Mouse (Mus musculus): ENCODE results near the gene Dab2ip.

Dab2ip gene

DNA sequence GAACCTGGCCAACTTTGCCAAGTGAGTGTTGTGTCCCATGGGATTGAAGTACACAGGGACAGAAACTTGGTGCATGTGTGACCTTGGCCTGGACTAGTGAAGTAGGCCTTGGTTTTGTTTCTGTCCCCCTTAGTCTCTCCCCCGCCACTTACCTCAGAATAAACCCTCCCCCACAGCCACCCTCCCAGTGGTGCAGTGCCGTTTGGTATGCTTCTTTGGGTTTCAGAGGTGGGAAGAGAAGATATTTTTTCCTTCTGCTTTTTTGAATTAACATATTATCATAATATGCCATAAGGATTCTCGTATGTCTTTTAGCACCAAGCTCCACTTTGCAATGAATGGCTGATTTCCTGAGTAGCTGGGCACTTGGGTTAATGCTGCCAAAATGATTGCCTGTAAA lies 157.4 kb downstream of the Dab2ip start:
- peak; percentile 62 for DNase-seq (ENCODE audit: low read depth, low spot score)

DNA sequence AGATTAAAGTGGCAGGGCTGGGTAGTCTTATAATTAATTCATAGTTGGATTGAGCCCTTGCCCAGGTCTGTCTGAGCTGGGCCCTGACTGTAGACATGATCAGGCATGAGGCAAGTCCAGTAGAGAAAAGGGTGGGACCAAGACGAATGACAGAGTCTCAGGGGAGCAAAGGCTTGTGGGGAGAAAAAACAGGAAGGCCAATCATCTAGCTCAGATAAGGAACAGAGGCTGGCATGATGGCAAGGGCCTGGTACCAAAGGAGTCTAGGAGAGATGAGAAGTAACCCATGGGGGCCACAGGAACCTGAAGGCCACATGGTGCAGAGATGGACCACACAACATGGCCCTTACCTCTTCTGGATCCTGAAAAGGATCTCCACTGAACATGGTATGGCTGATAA lies 158.1 kb downstream of the Dab2ip start:
- DNase-seq (ENCODE audit: low read depth, low spot score), result no peak

DNA sequence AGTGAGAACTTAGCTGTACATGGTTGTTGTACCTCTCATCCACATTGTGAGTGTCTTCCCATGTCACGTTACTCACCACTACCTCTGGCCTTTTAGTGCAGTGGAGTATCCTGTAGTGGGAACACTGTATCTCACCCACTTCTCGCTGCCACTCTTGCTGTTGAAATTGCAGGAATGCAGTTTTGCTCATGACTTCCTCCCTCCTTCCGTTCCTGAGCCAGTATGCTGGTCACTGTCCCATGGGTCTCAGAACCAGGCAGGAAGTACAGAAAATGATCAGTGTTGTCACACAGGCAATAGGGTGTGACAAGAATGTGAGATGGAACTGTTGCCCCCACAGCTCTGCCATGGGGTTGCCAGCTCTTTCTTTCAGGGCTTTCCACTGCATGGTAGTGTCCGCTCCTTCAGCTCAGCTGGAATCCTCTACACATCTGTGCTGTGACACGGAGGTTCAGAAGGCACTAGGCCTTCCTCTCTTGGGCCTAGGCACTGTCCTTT lies 160.0 kb downstream of the Dab2ip start:
- no peak for DNase-seq (ENCODE audit: low read depth, low spot score)

DNA sequence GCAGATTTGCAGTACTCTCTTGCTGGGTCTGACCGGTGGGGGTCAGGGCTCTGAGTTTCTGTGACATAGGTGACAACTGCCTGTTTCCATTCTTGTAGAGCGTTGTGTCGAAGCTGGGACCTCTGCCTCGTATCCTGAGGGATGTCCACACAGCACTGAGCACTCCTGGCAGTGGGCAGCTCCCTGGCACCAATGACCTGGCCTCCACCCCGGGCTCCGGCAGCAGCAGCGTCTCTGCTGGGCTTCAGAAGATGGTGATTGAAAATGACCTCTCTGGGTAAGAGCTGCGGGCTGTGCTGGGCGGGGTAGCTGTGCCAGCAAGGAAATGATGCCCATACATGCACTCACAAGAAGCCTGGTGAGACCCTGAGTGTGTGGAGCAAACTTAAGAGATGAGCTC lies 160.6 kb downstream of the Dab2ip start:
- DNase-seq (ENCODE audit: low read depth, low spot score), result no peak

DNA sequence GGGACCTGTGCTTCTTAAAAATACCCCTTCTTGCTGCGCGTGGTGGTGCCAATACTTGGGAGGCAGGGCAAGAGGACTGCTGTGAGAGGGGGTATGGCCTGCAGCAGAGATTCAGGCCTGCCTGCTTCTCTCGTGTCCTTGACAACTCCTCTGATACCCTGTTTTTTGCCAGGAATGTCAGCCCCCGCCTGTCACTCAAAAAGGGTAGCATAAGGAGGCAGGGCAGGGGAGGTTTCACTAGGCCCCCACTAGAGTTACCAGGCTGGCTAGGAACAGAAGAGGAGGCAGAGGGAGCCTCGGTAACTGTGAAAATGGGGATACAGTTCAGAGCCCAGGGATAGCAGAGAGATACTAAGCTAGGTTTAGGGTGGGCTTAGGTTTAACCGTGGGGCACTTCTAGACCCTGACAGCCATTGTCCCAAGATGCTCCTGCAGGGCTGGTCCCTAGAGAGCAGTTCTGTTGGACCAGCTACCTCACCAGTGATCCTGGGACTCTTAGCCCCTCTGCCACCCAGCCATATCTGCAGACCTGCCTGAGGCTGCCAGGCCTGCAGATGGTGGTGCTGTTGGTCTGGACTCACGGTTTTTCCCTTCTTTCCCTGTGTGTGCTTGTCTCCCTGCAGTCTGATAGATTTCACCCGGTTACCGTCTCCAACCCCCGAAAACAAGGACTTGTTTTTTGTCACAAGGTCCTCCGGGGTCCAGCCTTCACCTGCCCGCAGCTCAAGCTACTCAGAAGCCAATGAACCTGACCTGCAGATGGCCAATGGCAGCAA lies 161.4 kb downstream of the Dab2ip start:
- no peak for DNase-seq (ENCODE audit: low read depth, low spot score)

DNA sequence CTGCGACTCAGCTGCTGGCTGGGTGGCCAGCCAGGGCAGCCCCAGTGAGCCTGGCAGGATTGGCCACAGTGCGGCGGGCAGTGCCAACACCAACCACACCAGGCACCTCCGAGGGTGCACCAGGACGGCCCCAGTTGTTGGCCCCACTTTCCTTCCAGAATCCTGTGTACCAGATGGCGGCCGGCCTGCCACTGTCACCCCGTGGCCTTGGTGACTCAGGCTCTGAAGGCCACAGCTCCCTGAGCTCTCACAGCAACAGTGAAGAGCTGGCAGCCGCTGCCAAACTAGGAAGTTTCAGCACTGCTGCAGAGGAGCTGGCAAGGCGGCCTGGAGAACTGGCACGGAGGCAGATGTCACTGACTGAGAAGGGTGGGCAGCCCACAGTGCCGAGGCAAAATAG lies 162.0 kb downstream of the Dab2ip start:
- DNase-seq (ENCODE audit: low read depth, low spot score), result no peak

DNA sequence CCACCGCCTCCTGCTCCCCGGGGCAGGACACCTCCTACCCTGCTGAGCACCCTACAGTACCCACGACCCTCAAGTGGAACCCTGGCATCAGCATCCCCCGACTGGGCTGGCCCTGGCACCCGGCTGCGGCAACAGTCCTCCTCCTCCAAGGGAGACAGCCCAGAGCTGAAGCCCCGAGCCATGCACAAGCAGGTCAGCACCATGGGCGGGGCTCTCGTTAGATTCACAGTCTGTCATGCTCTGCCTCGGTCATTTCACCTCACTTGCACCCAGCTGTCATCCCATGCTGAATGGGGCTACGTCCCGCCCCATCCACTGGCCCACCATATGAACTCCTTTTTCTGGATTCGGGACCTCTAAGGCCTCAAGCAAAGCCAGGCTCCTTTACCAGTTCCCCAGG lies 162.5 kb downstream of the Dab2ip start:
- DNase-seq (ENCODE audit: low read depth, low spot score), result no peak

DNA sequence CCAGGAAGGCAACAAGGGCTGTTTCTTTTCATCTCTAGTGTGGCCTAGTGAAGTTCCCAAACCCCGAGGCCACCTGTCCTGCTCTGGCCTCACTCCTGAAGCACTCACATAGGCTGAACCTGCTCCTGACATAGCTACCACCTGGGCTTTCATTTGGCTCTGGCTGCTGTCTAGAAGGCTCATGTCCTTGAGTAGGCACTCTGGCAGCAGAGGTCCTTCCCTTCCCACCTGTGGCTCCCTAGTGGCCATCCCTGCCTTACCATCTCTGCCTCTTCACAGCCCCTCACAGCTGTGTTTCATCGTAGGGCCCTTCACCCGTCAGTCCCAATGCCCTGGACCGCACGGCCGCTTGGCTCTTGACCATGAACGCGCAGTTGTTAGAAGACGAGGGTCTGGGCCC lies 162.9 kb downstream of the Dab2ip start:
- no peak for DNase-seq (ENCODE audit: low read depth, low spot score)

DNA sequence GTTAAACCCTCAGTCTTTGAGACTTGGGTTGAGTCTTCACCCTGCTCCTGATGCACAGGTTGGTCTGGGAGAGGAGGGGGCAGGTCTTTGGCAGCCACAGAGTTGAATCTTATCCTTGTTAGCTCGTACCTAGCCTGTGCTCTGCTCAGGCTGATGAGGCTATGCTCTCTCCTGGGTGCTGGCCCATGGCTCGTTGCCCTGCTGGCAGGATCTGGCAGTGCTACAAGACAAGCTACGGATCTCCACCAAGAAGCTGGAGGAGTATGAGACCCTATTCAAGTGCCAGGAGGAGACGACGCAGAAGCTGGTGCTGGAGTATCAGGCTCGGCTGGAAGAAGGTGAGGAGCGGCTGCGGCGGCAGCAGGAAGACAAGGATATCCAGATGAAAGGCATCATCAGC lies 164.8 kb downstream of the Dab2ip start:
- no peak for DNase-seq (ENCODE audit: low read depth, low spot score)

DNA sequence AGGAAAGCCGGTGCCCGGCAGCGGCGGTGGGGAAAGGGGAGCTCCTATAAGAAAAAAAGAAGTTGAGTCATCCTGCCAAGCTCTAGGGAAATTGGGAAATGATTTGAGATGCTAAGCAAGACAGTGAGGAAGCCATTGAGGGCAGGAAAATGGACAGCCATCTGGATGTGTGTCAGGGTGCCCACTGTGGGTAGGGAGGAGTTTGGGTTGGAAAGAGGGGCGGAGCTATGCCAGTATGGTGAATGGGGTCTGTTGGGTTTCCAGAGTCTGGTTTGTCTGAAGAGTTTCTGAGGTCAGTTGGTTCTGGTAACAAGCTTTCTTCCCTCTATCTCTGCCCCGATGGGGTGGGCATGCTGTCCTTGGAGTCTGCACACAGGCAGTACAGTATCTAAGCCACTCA lies 165.2 kb downstream of the Dab2ip start:
- no peak for DNase-seq (ENCODE audit: low read depth, low spot score)

DNA sequence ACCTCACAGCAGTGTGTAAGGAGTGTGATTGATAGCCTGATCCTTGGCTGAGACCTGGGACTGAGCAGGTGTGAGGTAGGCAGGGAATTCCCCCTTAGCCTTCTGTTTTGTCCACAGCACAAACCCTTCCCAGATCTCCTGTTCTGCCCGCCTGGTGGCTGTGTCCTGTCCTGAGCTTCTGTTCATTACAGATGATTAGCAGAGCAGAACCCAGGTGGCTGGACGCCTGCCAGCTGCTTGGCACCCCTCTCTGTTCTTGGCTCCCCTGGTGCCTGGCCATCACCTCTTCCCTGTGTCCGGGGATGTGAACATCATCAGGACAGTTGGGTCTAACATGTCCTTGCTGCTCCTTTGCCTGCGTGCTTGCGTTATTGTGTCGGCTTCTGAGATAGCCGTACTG lies 165.6 kb downstream of the Dab2ip start:
- DNase-seq (ENCODE audit: low read depth, low spot score), result no peak

DNA sequence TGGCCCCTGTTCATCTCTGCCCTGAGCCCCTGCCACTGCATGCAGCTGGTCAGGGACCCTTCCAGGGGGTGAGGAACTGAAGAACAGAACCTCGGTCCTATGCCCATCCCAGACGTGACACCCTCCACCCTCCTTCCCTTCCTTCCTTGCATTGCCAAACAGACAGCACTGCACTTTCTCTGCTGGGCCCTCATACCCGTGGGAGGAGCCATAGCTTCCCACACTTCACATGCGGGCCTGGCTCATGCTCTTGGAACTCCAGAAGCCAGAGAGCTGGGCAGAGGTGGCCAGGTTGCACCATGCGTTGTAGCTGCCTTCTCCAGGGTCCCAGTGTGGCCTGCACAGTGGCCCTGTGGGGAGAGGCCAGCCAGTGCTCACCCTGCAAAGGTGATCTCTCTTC lies 170.6 kb downstream of the Dab2ip start:
- DNase-seq (ENCODE audit: low read depth, low spot score), result peak; percentile 39

DNA sequence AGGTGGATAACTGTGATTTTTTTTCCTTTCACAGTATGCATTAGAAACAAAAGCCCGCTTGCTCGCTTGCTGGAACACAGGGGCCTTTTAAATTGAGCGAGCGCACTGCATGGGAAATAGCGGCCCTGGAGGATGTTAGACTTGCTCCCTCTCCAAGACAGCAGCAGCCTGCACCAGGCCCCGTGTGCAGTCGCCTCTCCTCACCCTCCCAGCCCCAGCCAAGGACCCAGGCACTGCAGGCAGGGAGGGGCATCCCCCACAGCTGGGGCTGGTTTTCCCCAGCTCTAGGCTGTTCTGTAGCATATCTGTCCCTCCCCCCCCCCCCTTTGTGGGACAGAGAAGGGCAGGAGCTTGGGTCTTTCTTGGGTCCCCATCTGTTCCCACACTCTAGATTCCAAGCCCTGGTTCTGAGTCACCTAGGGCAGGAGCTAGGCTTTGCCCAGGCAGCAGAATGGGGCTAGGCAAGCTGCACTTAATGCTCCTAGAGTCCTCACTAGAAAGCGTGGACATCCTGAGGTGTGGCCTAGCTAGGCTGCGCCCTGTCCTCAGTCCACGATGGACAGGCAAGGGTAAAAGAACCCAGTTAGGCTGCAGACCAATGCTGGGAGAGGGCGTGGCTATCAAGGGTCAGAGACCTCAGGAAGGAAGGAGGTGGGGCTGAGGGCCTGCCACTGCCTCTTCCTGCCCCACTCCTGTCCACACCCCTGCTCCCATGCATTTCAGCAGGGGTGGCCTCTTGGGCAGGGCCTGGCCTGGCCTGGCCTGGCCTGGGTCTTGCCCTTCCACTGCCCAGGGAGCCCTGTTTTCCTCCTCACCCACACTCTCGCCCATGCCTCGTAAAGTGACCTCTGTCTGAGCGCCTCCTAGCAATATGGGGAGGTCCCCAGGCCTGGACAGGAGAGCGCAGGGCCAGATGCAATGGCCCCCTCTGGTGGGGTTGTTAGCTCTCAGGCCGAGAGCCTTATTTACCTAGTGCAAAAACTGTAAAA lies 171.3 kb downstream of the Dab2ip start:
- no peak for DNase-seq (ENCODE audit: low read depth, low spot score)

DNA sequence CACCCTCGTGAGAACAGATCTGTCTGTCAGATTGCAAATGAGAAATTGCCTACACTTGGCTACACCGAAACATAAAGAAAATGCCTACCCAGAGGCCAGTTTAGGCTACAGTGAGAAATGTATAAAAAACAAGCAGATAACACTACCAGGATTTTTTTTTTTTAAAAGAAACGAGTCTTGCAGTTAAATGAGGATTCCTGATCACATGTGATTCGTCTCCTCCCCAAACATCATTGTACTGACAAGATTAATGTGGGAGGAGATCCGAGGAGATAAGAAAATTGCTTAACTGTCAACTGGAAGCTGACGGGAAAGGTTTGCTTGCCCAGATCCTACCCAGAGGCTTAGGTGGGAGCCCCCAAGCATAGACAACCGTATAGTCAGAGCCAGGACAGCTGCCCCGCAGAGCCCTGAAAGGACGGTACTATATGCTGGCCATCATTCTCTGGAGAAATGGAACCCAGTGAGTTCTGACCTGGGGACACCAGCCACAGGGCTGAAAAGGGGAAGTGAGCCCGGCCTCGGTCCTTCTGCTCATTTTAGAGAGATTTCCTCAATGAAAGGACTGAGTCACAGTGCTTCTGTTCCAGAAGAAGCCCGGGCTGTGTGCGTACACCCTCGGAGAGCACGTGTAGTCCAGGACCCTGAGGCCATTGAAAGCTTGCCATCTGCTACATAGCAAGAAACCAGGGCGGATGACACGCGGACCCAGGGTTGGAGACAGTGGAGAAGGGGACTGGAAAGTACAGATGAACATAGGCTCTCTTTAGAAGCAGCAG lies 173.8 kb downstream of the Dab2ip start:
- DNase-seq (ENCODE audit: low read depth, low spot score), result no peak

DNA sequence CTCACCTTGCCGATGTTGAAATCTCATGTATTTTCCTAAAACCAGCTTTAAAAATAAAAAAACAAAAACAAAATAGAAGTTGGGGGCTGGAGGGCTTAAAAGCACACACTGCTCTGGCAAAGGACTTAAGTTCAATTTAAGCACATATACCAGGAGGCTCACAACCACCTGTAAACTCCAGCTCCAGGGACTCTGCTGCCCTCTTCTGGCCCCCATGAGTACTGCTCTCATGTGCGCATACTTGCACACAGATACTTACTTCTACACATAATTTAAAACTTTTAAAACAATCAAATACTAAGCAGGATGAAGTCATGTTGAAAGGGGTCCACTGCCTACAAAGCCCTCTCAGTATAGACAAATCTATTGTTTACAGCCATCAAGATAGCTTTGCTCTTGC lies 176.9 kb downstream of the Dab2ip start:
- no peak for DNase-seq (ENCODE audit: low read depth, low spot score)

DNA sequence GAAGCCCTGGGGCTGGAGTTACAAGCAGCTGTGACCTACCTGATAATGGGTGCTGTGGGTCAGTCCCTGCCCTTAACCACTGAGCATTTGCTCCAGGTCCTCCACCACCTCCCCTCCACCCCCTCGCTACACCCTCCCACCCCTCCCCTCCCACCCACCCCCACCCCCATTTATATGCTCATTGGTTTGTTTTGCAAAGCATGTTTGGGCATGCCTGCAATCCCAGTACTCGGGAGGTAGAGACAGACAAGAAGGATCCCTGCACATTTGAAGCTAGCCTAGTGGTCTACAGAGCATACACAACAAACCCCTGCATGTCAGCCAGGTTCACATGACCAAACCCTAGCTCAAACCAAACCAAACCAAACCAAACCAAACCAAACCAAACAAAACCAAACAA lies 178.0 kb downstream of the Dab2ip start:
- no peak for DNase-seq (ENCODE audit: low read depth, low spot score)

DNA sequence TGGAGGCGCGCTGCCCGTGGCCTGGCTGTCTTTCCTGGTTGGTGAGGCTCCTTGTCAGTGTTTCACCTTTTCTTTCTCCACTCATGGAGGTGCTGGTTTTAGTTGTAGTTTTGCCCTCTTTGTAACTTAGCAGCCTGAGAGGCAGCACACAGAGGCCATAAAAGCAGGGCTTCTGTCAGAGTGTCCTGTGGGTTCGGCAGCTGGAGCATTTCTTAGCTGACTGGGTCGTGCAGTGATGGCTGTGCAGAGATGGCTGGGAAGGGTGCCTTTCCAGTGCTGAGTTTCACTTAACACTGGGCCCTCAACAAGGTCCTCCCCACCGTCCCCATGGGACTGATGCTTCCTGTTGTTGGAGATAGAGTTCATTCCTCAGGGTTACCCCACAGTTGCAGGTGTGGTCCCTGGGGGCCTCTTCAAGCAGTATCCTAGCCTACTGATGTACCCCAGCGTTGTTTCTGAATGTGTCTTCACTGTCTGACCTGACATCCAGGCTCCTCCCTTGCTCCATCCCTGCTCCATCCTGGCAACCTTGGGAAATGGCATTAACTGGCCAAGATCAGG lies 179.5 kb downstream of the Dab2ip start:
- DNase-seq (ENCODE audit: low read depth, low spot score), result no peak

DNA sequence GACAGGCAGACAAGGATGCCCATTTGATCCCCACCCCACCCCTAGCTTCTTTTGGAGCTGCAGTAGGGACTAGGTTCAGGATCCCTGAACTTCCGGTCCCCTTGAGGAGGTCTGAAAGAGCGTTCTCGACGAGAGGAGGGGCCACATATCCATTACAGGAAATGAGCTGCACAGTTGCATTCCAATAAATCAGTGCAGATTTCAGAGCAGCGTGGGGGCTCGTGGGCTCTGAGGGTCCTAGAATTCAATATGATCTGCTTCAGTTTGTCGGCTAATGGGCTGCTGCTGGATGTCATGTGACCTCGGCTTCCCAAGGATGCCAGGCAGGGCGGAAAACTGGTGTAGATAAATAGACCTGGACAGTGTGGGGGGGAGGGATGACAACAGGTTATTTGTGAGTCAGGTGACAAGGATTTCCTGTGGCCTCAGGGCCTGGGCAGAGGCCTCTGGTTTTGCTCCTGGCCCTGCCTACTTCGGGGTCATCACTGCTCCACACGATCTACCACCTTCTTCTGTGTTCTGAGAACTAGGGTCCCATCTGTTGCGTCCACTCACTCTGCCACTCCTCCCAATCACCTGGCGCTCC lies 181.7 kb downstream of the Dab2ip start:
- no peak for DNase-seq (ENCODE audit: low read depth, low spot score)

DNA sequence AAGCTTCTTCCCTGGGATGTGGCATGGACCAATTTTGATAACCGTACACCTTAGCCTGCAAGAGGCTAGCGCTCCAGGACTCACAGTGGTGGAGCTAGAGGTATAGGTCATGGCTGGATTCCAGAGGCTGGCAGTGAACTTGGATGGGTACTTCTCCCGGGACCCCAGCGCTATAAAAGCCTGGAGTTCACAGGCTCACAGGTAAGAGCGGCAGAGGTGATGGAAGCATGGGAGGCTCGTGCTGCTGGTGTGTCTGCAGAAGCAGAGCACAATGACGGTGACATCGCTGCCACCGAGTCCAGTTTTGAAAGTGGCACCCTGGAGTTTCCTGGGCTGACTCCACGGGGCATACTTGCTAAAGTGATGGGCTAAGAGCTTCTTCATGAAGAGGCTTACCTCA lies 187.8 kb downstream of the Dab2ip start:
- no peak for DNase-seq (ENCODE audit: low read depth, low spot score)

DNA sequence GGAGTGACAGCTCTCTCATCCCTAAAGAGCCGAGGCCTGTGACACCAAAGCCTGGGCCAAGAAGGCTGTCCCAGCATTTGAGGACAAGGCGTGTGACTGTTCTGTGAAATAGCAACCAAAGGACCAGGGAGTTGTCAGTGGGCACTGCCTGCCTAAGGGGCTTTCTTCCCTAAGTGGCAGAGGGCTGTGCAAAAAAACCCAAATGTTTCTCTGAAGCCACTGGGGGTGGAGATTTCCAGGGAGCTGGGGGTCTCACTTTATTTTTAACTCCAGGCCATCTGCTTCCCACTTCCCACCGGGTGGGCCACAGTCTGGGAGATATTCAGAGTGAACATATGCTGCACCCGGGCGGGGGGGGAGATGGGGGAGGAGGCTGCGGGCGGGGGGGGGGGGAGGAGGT lies 188.6 kb downstream of the Dab2ip start:
- peak; percentile 36 for DNase-seq (ENCODE audit: low read depth, low spot score)

DNA sequence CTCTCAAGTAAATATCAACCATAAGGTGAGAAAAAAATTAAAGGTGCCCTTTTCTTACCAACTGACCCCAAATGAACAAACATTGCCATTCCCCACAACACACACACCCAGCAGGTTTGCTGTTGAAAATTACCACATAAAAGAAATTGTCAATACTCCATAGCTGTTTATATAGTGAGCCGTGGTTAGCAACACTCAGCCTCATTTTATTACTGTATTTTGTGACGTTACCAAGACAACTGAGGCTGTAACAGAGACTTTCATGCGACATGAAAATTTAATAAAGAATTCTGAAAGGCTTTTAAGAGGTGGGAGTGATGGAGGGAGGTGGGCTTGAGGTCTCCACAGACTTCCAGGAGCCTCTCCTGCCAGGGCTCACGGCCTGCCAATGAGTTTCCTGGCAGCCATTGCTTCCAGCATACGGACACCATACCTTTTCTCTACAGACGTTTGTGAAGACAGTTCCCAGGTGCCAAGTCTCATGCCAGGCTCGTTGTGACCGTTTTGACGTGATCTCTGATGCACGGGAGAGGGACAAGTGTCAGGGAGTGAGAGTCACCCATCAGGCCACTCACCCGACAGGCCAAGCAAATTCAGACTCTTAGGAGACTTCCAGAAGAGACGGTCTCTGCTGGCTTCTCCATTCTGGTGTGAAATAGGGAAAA lies 189.4 kb downstream of the Dab2ip start:
- no peak for DNase-seq (ENCODE audit: low read depth, low spot score)

All from telencephalon, adult 2 months (tissue).